Mouse (Mus musculus) myocyte (in vitro differentiated cells): ENCODE results near the gene Mroh3.

ENCODE experiments used
- CEBPB ChIP-seq: IDR thresholded peaks from 2 replicates; pipeline ENCODE4 v1.6.1; 2011; ENCODE audit warnings: mild to moderate bottlenecking, moderate library complexity; ENCODE audit not compliant: poor library complexity, insufficient read depth, severe bottlenecking
- E2F4 ChIP-seq: IDR thresholded peaks from one replicate; pipeline ENCODE4 v1.6.1; 2011; ENCODE audit warnings: mild to moderate bottlenecking, control low read depth, moderate library complexity; ENCODE audit not compliant: insufficient read depth
- MAX ChIP-seq: IDR thresholded peaks from one replicate; pipeline ENCODE4 v1.6.1; 2011; ENCODE audit warnings: low read depth, mild to moderate bottlenecking, control low read depth
- MYOD1 ChIP-seq, 3 experiments: IDR thresholded peaks; one replicate each; pipeline ENCODE4 v1.6.1; 2011; ENCODE audit warnings: control low read depth in 2 of 3, low read depth in 2 of 3, mild to moderate bottlenecking in 2 of 3, moderate library complexity in 1 of 3; ENCODE audit not compliant: insufficient read length in 2 of 3, control insufficient read depth in 1 of 3
- MYOG ChIP-seq, 3 experiments: IDR thresholded peaks; one replicate each; pipeline ENCODE4 v1.6.1; 2011; ENCODE audit warnings: control low read depth in 2 of 3, low read depth in 2 of 3, mild to moderate bottlenecking in 2 of 3; ENCODE audit not compliant: insufficient read length in 2 of 3, control insufficient read depth in 1 of 3, insufficient read depth in 1 of 3
- POLR2A ChIP-seq: IDR thresholded peaks from one replicate; pipeline ENCODE4 v1.6.1; 2011; ENCODE audit warnings: low read depth, mild to moderate bottlenecking, control low read depth, moderate library complexity; ENCODE audit not compliant: insufficient read length
- POLR2AphosphoS2 ChIP-seq: IDR thresholded peaks from one replicate; pipeline ENCODE4 v1.6.1; 2011; ENCODE audit warnings: low read depth, control low read depth; ENCODE audit not compliant: insufficient read length
- REST ChIP-seq: IDR thresholded peaks from one replicate; pipeline ENCODE4 v1.6.1; 2011; ENCODE audit warnings: mild to moderate bottlenecking, control low read depth, moderate library complexity; ENCODE audit not compliant: insufficient read depth, insufficient read length
- SRF ChIP-seq: IDR thresholded peaks from one replicate; pipeline ENCODE4 v1.6.1; 2011; ENCODE audit warnings: low read depth; ENCODE audit not compliant: control insufficient read depth, insufficient read length
- TCF12 ChIP-seq: IDR thresholded peaks from one replicate; pipeline ENCODE4 v1.6.1; 2011; ENCODE audit warnings: mild to moderate bottlenecking, control low read depth; ENCODE audit not compliant: poor library complexity, insufficient read depth, severe bottlenecking
- TCF3 ChIP-seq: IDR thresholded peaks from one replicate; pipeline ENCODE4 v1.6.1; 2011; ENCODE audit warnings: low read depth, control low read depth; ENCODE audit not compliant: insufficient read length
- USF1 ChIP-seq: IDR thresholded peaks from one replicate; pipeline ENCODE4 v1.6.1; 2011; ENCODE audit warnings: low read depth, mild to moderate bottlenecking, control low read depth, moderate library complexity

GRCm38 (mm10) chr1:136220037-136220871, 7.6 kb upstream of the Mroh3 start:
- TF ChIP-seq USF1 (no peak), TCF3 (no peak), TCF12 (no peak), MYOD1 (IDR thresholded peaks at IDR 0.05; ENCODE audit: control insufficient read depth in 1 of 3, insufficient read length in 2 of 3, low read depth in 2 of 3) (no peak), POLR2A (no peak), MAX (no peak), POLR2AphosphoS2 (no peak), CEBPB (no peak), SRF (no peak), E2F4 (no peak), MYOG (IDR thresholded peaks at IDR 0.05; ENCODE audit: control insufficient read depth in 1 of 3, insufficient read depth in 1 of 3, insufficient read length in 2 of 3, low read depth in 2 of 3) (no peak), REST (no peak)
